Mouse (Mus musculus) c-Kit-positive CD71-negative TER-119-negative erythroid progenitor cells, embryonic 14.5 days (primary cell): ENCODE results near the gene Atf7ip.
A peak's percentile ranks its signal among the peaks of the same experiment; 100 is the strongest.

Experiments
- DNase-seq: peaks from one replicate; pipeline ENCODE4 v3.0.0-alpha.2; 2013; ENCODE audit warnings: low read depth

The Atf7ip gene

GRCm38 (mm10) chr6:136553767-136554569 is 48.0 kb downstream of the Atf7ip start:
- DNase-seq, result peak; percentile 60

DNA sequence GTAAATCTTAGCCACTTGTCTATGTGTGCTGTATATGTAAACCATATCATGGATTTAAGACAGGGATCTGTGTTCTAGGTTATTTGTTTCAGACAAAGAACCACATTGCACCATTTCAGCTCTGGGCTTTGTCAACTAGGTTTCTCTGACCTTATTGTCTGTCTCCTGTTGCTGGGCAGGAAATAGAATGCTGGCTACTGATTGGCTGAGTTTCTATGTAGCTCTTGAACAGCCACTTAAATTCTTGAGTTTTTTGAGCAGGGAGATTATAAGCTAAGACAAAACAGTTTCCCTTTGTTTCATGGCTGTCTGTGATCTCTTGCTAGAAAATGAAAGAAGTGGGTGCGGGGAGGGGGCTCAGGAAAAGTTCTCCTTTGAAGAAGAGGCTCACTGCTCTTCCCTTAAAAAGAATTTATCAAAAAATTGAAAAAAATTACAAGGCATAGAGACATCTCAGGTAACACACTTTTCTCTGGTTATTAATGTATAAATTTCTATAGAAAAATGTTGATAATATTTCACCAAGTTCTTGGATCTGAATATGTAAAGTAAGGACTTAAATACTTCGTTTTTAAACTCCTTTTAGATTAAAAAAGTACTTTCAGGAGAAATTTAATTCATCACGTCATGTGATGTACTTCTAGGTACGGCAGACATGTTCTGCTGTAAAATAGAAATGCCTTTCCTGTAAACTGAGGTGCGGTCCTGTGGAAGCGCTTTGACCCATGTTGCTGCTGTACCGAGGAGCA is 49.0 kb downstream of the Atf7ip start:
- no peak for DNase-seq

- DNase-seq, result peak; percentile 78
Measured at GRCm38 (mm10) chr6:136555523-136555915, 49.6 kb downstream of the Atf7ip start.

DNA sequence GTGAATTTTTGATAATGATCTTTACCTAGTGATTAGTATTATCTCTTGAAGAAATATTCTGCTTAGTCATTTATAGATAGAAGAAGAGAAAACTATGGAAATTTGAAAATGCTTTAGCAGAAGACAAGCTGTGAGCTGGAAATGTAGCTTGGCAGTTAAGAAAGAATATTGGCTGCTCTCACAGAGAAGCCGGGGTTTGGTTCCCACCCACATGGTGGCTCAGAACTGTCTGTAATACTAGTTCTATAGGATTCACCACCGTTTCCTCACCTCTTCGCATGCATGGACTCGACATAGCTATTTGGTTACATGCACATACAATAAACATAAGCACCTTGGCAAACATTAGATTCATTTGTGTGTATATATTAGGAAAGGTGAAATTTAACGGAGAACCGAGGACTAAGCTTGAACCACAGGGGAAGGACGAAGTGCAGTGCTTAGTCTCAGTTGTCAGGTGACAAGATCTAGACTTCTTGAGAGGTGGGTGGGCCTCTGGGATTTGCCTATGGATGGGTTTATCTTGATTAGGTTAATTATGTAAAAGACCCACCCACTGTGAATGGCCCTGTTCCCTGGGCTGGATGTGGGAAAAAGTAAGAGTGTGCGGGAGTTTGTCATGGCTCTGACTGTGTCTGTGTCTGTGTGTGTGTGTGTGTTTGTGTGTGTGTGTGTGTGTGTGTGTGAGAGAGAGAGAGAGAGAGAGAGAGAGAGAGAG is 52.5 kb downstream of the Atf7ip start:
- DNase-seq, result no peak

DNA sequence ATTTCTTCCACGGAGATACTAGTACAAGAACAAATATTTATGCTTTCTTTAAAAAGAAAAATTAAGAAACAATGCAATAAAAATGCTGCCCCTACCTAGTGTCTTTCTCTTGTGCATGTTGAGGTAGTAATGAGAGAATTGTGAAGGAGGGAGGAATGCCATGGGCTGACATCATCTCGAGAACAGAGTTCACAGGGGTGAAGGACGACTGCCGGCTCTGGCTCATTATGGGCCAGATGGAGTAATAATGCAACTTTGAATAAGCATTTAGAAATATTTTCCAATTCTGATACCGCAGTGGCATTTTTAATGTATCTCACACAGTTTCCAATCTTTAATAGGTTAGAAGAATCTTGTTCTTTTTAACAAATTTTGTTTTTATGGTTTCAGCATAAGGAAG is 60.0 kb downstream of the Atf7ip start:
- no peak for DNase-seq

DNA sequence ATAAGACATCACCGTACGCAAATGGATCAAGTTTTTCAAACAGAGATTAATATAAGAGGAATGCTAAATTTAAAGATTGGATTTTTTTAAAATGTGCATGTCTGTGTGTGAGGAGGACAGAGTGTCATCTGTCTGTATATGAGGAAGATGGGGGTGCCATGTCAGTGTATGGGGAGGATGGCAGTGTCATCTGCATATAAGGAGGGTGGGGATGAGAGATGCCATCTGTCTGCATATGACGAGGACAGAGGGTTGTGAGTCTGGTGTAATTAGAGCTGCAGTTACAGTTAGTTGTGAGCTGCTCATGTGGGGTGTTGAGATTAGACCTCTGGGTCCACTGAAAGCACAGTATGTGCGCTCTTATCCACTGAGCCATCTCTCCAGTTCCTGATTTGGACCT is 84.8 kb downstream of the Atf7ip start:
- no peak for DNase-seq

- no peak for DNase-seq
Measured at GRCm38 (mm10) chr6:136594541-136594940, 88.6 kb downstream of the Atf7ip start.

DNA sequence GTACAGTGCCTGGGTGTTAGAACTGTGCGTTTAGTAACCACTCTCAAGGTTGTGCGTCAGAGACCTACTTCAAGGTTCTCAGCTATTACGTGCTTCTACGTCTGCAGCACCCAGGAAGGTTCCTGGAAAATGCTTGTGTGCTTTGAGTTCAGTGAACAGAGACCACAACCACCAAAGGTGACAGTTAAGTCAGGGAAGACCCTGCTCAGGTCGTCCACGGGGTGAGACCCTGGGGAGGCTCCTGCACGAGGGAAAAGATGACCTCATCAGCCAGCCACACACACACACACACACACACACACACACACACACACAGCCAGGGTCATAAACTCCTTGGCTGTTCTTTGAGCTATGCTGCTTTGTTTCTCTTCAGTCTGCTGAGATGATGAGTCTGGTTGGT is 96.6 kb downstream of the Atf7ip start:
- no peak for DNase-seq

DNA sequence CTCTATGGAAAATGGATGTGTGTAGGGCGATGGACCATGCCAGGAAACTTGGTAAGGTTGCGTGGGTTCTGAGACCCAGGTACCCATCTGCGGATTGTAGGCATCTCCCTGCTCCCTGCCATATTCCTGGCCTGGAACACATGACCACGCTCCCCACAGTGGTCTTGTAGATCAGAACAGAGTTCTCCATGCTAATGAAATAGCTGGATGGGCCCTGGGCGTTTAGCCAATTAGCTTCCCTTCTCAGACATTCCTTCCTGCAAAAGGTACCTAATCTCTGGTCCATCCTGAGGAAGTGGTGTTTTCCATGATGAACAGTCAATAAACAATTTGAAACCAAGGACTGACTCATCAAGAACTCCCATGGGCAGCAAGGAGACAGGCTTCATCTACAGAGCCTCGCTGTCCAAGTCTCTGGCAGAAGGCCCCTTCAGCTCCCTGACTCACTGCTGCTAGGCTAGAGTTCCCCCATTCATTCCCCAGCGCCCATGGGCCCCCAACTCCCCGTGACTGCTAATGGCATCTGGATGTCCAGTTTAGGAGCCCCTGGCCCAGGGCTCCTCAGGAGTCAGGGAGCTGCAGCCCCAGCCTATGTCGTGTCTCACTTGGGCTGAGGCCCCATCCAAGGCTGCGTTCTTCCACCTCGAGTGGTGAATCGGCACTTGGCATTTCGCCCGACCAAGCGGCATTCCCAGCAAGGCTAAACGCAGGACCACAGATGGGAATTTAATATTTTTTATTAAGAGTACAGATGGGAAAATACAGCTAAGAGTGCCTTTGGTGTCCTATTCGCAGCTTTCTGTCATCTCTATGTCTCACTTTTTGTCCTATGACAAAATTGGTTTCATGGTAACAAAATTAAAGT is 105.6 kb downstream of the Atf7ip start:
- DNase-seq, result no peak

DNA sequence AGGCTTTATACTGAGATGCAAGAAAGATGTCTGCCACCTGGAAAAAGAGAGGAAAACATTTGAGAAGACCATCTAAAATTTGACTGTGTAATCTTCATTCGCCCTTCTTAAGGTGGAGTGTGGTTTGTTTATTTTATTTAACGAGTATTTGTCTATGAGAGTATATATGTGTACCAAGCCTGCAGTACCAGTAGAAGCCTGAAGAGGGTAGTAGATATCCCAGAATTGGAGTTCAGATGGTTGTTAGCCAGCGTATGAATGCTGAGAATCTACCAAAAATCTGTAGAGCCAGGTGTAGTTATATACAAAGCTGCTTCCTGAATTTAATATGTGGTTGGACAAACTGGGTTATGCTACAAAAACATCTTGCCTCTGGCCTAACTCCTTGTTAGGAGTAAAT is 106.3 kb downstream of the Atf7ip start:
- DNase-seq, result peak; percentile 14

GRCm38 (mm10) chr6:136614156-136614555 is 108.2 kb downstream of the Atf7ip start:
- no peak for DNase-seq

DNA sequence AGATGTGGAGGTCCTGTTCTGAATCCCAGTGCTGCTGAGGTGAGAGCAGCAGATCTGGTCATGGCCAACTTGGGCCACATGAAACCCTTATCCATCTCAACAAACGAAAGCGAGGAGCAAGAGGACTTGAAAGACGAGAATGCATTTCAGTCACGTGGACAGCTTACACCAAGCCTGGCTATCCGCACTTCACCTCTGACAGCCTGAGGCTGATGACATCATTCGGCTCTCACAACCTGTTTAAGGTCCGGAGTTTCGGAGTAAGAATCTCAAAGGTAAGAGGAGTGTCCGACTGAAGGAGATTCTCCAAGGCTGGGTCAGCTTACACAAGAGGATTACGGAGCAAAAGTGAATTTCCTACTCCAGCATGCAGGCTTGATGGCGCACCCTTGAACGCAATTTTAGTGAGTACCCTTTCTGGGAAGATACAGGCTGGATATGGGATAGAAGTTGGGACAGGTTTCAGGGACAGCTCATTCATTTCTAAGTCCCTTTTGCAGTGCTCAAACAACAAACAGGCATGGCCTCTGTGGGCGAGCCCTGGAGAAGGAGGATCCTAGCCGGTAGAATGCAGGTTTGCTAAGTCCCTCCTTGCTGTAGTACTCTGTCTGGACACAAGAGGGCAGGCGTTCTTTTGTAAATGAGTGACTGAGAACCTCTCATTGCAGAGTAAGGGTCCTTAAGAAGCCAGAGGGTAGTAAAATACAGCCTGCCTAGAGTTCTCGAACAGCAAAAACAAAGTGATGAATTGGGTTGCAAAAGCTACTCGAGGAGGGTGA is 114.6 kb downstream of the Atf7ip start:
- peak; percentile 78 for DNase-seq

DNA sequence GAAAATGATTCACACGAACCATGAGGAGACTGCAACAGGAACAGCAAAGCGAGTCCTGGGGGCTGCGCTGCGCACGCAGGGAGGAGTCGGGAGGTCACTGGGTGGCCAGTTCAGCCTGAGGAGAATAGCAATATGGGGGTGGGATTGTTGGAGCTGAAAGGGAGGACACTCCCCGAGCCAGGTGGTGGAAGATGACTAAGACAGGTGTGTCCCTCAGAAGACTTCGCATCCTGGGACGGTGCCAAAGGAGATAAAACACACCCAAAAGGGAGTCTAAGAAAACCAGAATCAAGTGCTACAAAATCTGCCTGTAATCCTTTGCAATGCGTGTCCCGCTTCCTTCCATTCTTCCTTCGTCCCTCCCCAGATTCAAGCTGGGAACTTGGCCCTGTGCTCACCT is 119.5 kb downstream of the Atf7ip start:
- no peak for DNase-seq

DNA sequence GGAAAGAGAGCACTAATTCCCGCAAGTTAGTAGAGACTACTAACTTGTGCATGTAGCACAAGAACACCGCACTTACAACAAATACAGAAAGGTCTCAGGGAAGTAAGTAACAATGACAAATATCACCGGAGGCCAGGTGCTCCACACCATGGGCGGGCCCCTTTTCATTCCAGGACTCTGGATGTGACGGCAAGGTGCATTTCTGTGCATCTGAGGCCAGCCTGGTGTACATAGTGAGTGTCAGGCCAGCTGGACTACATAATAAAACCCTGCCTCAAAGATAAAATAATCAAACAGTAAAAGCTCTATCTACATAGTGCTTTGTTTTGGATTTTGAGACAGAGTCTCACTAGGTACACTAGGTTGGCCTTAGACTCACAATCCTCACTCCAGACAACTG is 123.7 kb downstream of the Atf7ip start:
- no peak for DNase-seq

- DNase-seq, result no peak
Measured at GRCm38 (mm10) chr6:136631519-136631918, 125.6 kb downstream of the Atf7ip start.

GRCm38 (mm10) chr6:136631945-136632534 is 126.1 kb downstream of the Atf7ip start:
- DNase-seq, result no peak

DNA sequence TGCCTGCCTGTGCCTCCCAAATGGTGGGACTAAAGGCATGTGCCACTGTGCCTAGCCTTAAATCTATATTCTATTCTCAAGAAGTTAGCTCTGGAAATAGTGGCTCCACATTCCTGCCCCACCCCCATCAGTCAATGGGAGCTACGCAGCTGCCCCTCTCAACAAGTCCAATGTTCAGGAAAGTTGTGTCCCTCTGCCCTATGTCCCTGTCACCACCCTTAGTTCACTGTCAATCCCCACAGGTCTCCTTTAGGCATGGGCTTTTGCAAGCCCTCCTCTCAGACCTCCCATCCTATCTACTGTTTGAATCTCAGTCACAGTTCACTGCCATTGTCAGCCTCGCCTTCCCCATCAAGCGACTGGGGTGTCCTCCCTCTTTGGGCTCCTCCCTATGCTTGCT is 127.2 kb downstream of the Atf7ip start:
- no peak for DNase-seq

- no peak for DNase-seq
Measured at GRCm38 (mm10) chr6:136633719-136634118, 127.8 kb downstream of the Atf7ip start.

- no peak for DNase-seq
Measured at GRCm38 (mm10) chr6:136634982-136635381, 129.0 kb downstream of the Atf7ip start.

DNA sequence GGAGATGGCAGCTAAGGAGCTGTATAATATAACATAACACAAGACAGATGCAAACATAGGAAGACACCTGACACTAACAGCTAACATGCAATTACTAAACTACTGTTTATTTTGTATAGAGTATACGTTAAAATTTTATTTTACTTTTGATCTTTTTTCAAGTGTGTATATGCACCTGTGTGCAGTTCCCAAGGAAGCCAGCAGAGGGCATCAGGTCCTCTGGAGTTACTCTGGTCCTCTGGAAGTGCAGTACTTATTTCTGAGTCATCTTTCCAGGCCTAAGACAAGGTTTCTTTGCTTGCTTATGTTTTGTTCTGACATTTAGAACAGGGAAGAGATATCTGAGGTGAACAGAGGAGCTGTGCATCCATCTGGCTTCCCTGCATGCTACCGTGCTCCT is 138.2 kb downstream of the Atf7ip start:
- no peak for DNase-seq

- DNase-seq, result no peak
Measured at GRCm38 (mm10) chr6:136645754-136646153, 139.8 kb downstream of the Atf7ip start.
